ENCODE assay signal across 18 mouse cellular contexts in the genomic region with DNA sequence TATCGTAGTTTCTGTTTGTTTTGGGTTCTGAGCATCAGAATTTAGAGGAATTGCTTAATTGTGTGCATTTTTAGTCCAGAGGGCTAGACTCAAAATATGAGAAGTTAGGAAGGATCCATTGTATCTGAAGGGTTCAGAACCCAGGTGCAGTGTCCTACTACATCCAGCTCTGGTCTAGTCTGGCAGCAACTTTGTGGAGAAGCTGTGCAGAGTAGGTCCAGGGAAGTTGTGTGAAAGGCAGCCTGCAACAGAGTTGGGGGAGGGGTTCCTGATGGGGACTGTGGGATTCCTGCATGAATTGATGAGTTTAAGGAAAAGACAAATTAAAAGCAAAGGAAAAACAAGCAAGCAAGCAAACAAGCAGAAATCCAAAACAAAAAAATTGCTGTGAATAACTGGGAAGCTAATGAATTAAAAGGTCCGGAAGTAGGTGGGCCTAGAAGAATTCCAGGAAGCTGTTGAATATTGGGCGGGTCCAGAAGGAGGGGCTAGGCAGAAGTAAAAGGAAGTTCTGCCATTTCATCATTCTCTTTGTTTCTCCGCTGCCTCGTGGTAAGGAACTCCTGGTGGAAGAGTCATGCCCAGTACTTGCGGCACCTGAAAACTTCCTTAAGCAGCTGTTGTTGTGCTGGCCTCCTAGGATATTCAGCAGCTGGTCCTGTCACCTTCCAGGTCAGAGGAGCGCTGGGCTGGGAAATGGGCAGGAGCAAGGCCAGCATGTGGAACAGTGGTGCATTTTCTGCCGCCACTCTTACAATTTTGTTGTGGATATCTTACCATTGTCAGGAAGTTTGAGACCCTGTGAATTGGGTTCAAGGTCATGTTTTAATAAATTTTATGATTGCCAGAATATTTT.
DNase-seq lines count a peak whose midpoint lies in the region; ATAC-seq and TF ChIP-seq lines count a peak whose summit lies in the region.
"Had no signal": no experiment of that assay in that cellular context is flagged by ENCODE, and none has a peak within 500 bp of the region (broad histone marks: within the 10 kb centered on the region; RNA-seq: fewer than 3 reads in every experiment).

No protein-coding gene starts in this region.

- H3K4me2 ChIP-seq in liver, embryonic 12.5 days, result no peak overlapping the region
- no peak overlapping the region for H3K4me2 ChIP-seq in liver, postnatal 0 days (ENCODE audit: low read depth, low read length)
- no peak overlapping the region for H3K4me2 ChIP-seq in kidney, embryonic 15.5 days
- H3K4me2 ChIP-seq: embryonic facial prominence, embryonic 15.5 days; heart, embryonic 15.5 days; intestine, embryonic 15.5 days had no signal

- H3K36me3 ChIP-seq in liver, embryonic 12.5 days, result no peaks in the 10 kb centered on the region
- H3K36me3 ChIP-seq in liver, postnatal 0 days (replicated peaks; ENCODE audit: insufficient read depth, low read length), result no peaks in the 10 kb centered on the region
- H3K36me3 ChIP-seq in E14TG2a.4 (ENCODE audit: insufficient read depth, low read length), result peaks cover 18% of the 10 kb centered on the region
- no peaks in the 10 kb centered on the region for H3K36me3 ChIP-seq in kidney, embryonic 15.5 days
- H3K36me3 ChIP-seq: embryonic facial prominence, embryonic 15.5 days; heart, embryonic 15.5 days; intestine, embryonic 15.5 days; midbrain, embryonic 10.5 days had no signal

- WGBS in liver, embryonic 12.5 days (ENCODE audit: insufficient replicate concordance), result 53% methylated on average over 8 of the region's 8 CpGs
- WGBS in liver, postnatal 0 days (ENCODE audit: insufficient replicate concordance), result 58% methylated on average over 8 of the region's 8 CpGs
- WGBS in kidney, embryonic 15.5 days, result 70% methylated on average over 8 of the region's 8 CpGs

- no peak for TF ChIP-seq EP300 in liver, postnatal 0 days (IDR thresholded peaks at IDR 0.05; ENCODE audit: low read depth)

- no peaks in the 10 kb centered on the region for H3K27me3 ChIP-seq in liver, embryonic 12.5 days (replicated peaks)
- H3K27me3 ChIP-seq in liver, postnatal 0 days (ENCODE audit: insufficient read depth, low read length), result no peaks in the 10 kb centered on the region
- no peaks in the 10 kb centered on the region for H3K27me3 ChIP-seq in E14TG2a.4 (ENCODE audit: insufficient read depth, low read length)
- no peaks in the 10 kb centered on the region for H3K27me3 ChIP-seq in kidney, embryonic 15.5 days
- H3K27me3 ChIP-seq: embryonic facial prominence, embryonic 15.5 days; heart, embryonic 15.5 days; intestine, embryonic 15.5 days; Patski had no signal

- no peak for TF ChIP-seq CTCF in liver, postnatal 0 days (IDR thresholded peaks at IDR 0.05; ENCODE audit: low read depth)
- no peak; the same call in 1 of the 2 replicates for TF ChIP-seq CTCF in E14TG2a.4 (conservative IDR thresholded peaks at IDR 0.05; ENCODE audit: low read length)

- no peak overlapping the region for H3K9ac ChIP-seq in liver, embryonic 12.5 days
- H3K9ac ChIP-seq in liver, postnatal 0 days (replicated peaks), result no peak overlapping the region
- H3K9ac ChIP-seq in kidney, embryonic 15.5 days, result no peak overlapping the region
- H3K9ac ChIP-seq: embryonic facial prominence, embryonic 15.5 days; heart, embryonic 15.5 days; intestine, embryonic 15.5 days had no signal

- H3K27ac ChIP-seq in liver, embryonic 12.5 days, result no peak overlapping the region
- H3K27ac ChIP-seq in liver, postnatal 0 days (ENCODE audit: low read depth), result no peak overlapping the region
- H3K27ac ChIP-seq in kidney, embryonic 15.5 days, result no peak overlapping the region
- H3K27ac ChIP-seq: embryonic facial prominence, embryonic 15.5 days; heart, embryonic 15.5 days; intestine, embryonic 15.5 days; kidney, postnatal 0 days; midbrain, embryonic 10.5 days had no signal

- DNase-seq in liver, postnatal 0 days, result no peak
- DNase-seq in WW6 (ENCODE audit: low read depth, low spot score), result peak; percentile 45
- peak; percentile 27 for DNase-seq in yolk sac, embryonic 10.5 days (ENCODE audit: low spot score)
- DNase-seq in frontal cortex, postnatal 10 days (ENCODE audit: low spot score in 2 of 2), result no peak
- DNase-seq: adrenal gland, adult 8-10 months; cerebellum, adult 2 months; heart, adult 18-20 months; layer of hippocampus, adult 9-11 months; lung, postnatal 10 days had no signal

- H3K4me3 ChIP-seq in liver, embryonic 12.5 days, result no peak overlapping the region
- H3K4me3 ChIP-seq in liver, postnatal 0 days (ENCODE audit: low read depth, low read length), result no peak overlapping the region
- peak overlapping the region; percentile 65 for H3K4me3 ChIP-seq in E14TG2a.4 (replicated peaks; ENCODE audit: low read length)
- no peak overlapping the region for H3K4me3 ChIP-seq in kidney, embryonic 15.5 days (replicated peaks)
- H3K4me3 ChIP-seq: embryonic facial prominence, embryonic 15.5 days; heart, embryonic 15.5 days; intestine, embryonic 15.5 days; midbrain, embryonic 10.5 days had no signal

- H3K9me3 ChIP-seq in liver, embryonic 12.5 days (replicated peaks), result peaks cover 26% of the 10 kb centered on the region
- H3K9me3 ChIP-seq in liver, postnatal 0 days (ENCODE audit: low read length), result peaks cover 11% of the 10 kb centered on the region
- peaks cover 25% of the 10 kb centered on the region for H3K9me3 ChIP-seq in E14TG2a.4 (ENCODE audit: low read length)
- 0 out of 2 replicates have a peak, but pooled peaks cover 3% of the 10 kb centered on the region for H3K9me3 ChIP-seq in kidney, embryonic 15.5 days (replicated peaks)

- 0 out of 2 replicates have a peak, but pooled peaks have one; percentile 29 for ATAC-seq in liver, embryonic 12.5 days
- no peak for ATAC-seq in liver, postnatal 0 days
- ATAC-seq in kidney, embryonic 15.5 days (replicated peaks; ENCODE audit: low FRiP score), result no peak
- ATAC-seq: intestine, embryonic 15.5 days; Patski had no signal

- no peaks in the 10 kb centered on the region for H3K4me1 ChIP-seq in liver, embryonic 12.5 days
- no peaks in the 10 kb centered on the region for H3K4me1 ChIP-seq in liver, postnatal 0 days (ENCODE audit: insufficient read depth)
- H3K4me1 ChIP-seq in E14TG2a.4 (replicated peaks; ENCODE audit: low read depth, low read length), result peaks cover 8% of the 10 kb centered on the region
- no peaks in the 10 kb centered on the region for H3K4me1 ChIP-seq in kidney, embryonic 15.5 days
- H3K4me1 ChIP-seq: embryonic facial prominence, embryonic 15.5 days; heart, embryonic 15.5 days; intestine, embryonic 15.5 days; midbrain, embryonic 10.5 days had no signal

Comparison
In these comparisons a context has a peak if more than half of its experiments do, and no peak if none do; other contexts are left out.
1. DNase-seq: peak in WW6 (single experiment) and yolk sac, embryonic 10.5 days (single experiment); none in liver, postnatal 0 days (single experiment) and frontal cortex, postnatal 10 days (0 of 2).